Mouse (Mus musculus) limb, embryonic 11.5 days (tissue): ENCODE measurements at regions not wholly inside any gene's neighbourhood (a gene's known extent, or its start where the extent isn't known, plus 50 kb on each side); places are given as distances from the start of the nearest gene placed in this dataset.
"Not testable (repeated sequence)": the region's sequence is repeated elsewhere in the genome, so short reads cannot be mapped to it uniquely, and the experiment has no call there.

Source experiments
- ATAC-seq: fragments of 200-750 bp; cut with Nextera tagmentation; 2 replicates; pipeline ENCODE4 v1.8.0; 2017; ENCODE audit warnings: low read depth; ENCODE audit not compliant: insufficient number of reproducible peaks, low FRiP score, low TSS enrichment
- DNase-seq: peaks from one replicate; pipeline ENCODE4 v3.0.0-alpha.2; 2015; ENCODE audit warnings: low spot score
- H3K27ac ChIP-seq: fragments of 300-500 bp; sonication (generic); replicated peaks from 2 replicates; pipeline ENCODE4 v1.5.1; 2014; ENCODE audit warnings: low read depth, mild to moderate bottlenecking, low read length
- H3K27me3 ChIP-seq: fragments of 300-500 bp; sonication (generic); 2 replicates; pipeline ENCODE4 v1.6.1; 2014; ENCODE audit warnings: mild to moderate bottlenecking, low read length, mixed read lengths; ENCODE audit not compliant: control insufficient read depth, insufficient read depth
- H3K36me3 ChIP-seq: fragments of 300-500 bp; sonication (generic); 2 replicates; pipeline ENCODE4 v1.6.1; 2014; ENCODE audit warnings: mild to moderate bottlenecking, low read length, moderate library complexity, mixed read lengths; ENCODE audit not compliant: control insufficient read depth, insufficient read depth
- H3K4me1 ChIP-seq: fragments of 300-500 bp; sonication (generic); 2 replicates; pipeline ENCODE4 v1.6.1; 2014; ENCODE audit warnings: low read length, mixed read lengths; ENCODE audit not compliant: control insufficient read depth, insufficient read depth
- H3K4me2 ChIP-seq: fragments of 300-500 bp; sonication (generic); 2 replicates; pipeline ENCODE4 v1.6.1; 2014; ENCODE audit warnings: low read depth, mild to moderate bottlenecking, moderate library complexity; ENCODE audit not compliant: severe bottlenecking
- H3K4me3 ChIP-seq: fragments of 300-500 bp; sonication (generic); 2 replicates; pipeline ENCODE4 v1.5.1; 2014; ENCODE audit warnings: low read depth, low read length
- H3K9ac ChIP-seq: fragments of 300-500 bp; sonication (generic); 2 replicates; pipeline ENCODE4 v1.6.1; 2014; ENCODE audit warnings: mild to moderate bottlenecking, low read length
- H3K9me3 ChIP-seq: fragments of 300-500 bp; sonication (generic); 2 replicates; pipeline ENCODE4 v1.6.1; 2016; ENCODE audit warnings: low read length; ENCODE audit not compliant: control insufficient read depth
- WGBS: fragments of 180-500 bp; shearing (Covaris S2); extraction: QIAGEN DNeasy Blood & Tissue Kit; methylation state at CpG from one replicate; pipeline ENCODE4 v1.1.7; 2014; 5-methylcytosine and 5-hydroxymethylcytosine counted together

GRCm38 (mm10) chr13:52298362-52298761 is 232.7 kb downstream of the Diras2 start:
- DNase-seq (no peak), ATAC-seq (no peak)

GRCm38 (mm10) chr13:52305328-52305727 is 225.8 kb downstream of the Diras2 start:
- not testable (repeated sequence) for H3K36me3 ChIP-seq, H3K4me2 ChIP-seq, H3K4me3 ChIP-seq, DNase-seq, H3K9me3 ChIP-seq, H3K4me1 ChIP-seq, H3K27me3 ChIP-seq, H3K9ac ChIP-seq, ATAC-seq, H3K27ac ChIP-seq

More at GRCm38 (mm10) chr13:52298362-52298761, 232.7 kb downstream of the Diras2 start:
- Histone ChIP-seq H3K4me3 (no peak overlapping the region), H3K27me3 (no peaks in the 10 kb centered on the region), H3K4me2 (no peak overlapping the region), H3K9me3 (no peaks in the 10 kb centered on the region), H3K9ac (no peak overlapping the region), H3K36me3 (no peaks in the 10 kb centered on the region), H3K27ac (no peak overlapping the region), H3K4me1 (no peaks in the 10 kb centered on the region)
- 81% methylated on average over 5 of the region's 5 CpGs for WGBS

- DNase-seq = no peak
- 68% methylated on average over 9 of the region's 9 CpGs for WGBS
Observed at GRCm38 (mm10) chr13:52306783-52307440, 224.2 kb downstream of the Diras2 start.

GRCm38 (mm10) chr13:52310954-52311353 is 220.1 kb downstream of the Diras2 start:
- ATAC-seq (no peak), DNase-seq (no peak)
- no peaks in the 10 kb centered on the region for H3K9me3 ChIP-seq
- 53% methylated on average over 2 of the region's 2 CpGs for WGBS
- no peaks in the 10 kb centered on the region for H3K36me3 ChIP-seq
- no peak overlapping the region for H3K27ac ChIP-seq
- H3K4me3 ChIP-seq = no peak overlapping the region
- H3K4me1 ChIP-seq = no peaks in the 10 kb centered on the region
- H3K4me2 ChIP-seq = no peak overlapping the region
- H3K27me3 ChIP-seq = no peaks in the 10 kb centered on the region
- H3K9ac ChIP-seq = no peak overlapping the region

More at GRCm38 (mm10) chr13:52306783-52307440, 224.2 kb downstream of the Diras2 start:
- no peaks in the 10 kb centered on the region for H3K36me3 ChIP-seq
- no peak overlapping the region for H3K27ac ChIP-seq
- no peaks in the 10 kb centered on the region for H3K9me3 ChIP-seq
- no peak overlapping the region for H3K4me3 ChIP-seq
- no peak overlapping the region for H3K4me2 ChIP-seq
- H3K9ac ChIP-seq = no peak overlapping the region
- no peaks in the 10 kb centered on the region for H3K4me1 ChIP-seq
- ATAC-seq = no peak
- no peaks in the 10 kb centered on the region for H3K27me3 ChIP-seq

GRCm38 (mm10) chr13:52318276-52318675 is 212.8 kb downstream of the Diras2 start:
- H3K27me3 ChIP-seq = no peaks in the 10 kb centered on the region
- H3K9me3 ChIP-seq = no peaks in the 10 kb centered on the region
- H3K4me2 ChIP-seq = no peak overlapping the region
- WGBS = 97% methylated on average over 2 of the region's 2 CpGs
- ATAC-seq = no peak
- H3K27ac ChIP-seq = no peak overlapping the region
- no peaks in the 10 kb centered on the region for H3K4me1 ChIP-seq
- H3K36me3 ChIP-seq = no peaks in the 10 kb centered on the region
- H3K4me3 ChIP-seq = no peak overlapping the region
- no peak overlapping the region for H3K9ac ChIP-seq
- no peak for DNase-seq

- Histone ChIP-seq H3K9ac (no peak overlapping the region), H3K27ac (no peak overlapping the region), H3K36me3 (no peaks in the 10 kb centered on the region), H3K4me2 (no peak overlapping the region), H3K27me3 (no peaks in the 10 kb centered on the region), H3K4me3 (no peak overlapping the region), H3K4me1 (no peaks in the 10 kb centered on the region), H3K9me3 (no peaks in the 10 kb centered on the region)
- 80% methylated on average over 3 of the region's 3 CpGs for WGBS
- ATAC-seq = no peak
- no peak for DNase-seq
Observed at GRCm38 (mm10) chr13:52323691-52324090, 207.4 kb downstream of the Diras2 start.

- not testable (repeated sequence) for H3K36me3 ChIP-seq, H3K27me3 ChIP-seq, H3K9me3 ChIP-seq, DNase-seq, H3K9ac ChIP-seq, H3K27ac ChIP-seq, ATAC-seq, H3K4me2 ChIP-seq, H3K4me3 ChIP-seq, H3K4me1 ChIP-seq
- 81% methylated on average over 3 of the region's 3 CpGs for WGBS
Observed at GRCm38 (mm10) chr13:52324378-52324777, 206.7 kb downstream of the Diras2 start.

GRCm38 (mm10) chr13:52325647-52326046 is 205.4 kb downstream of the Diras2 start:
- H3K4me3 ChIP-seq, H3K36me3 ChIP-seq, DNase-seq, H3K4me1 ChIP-seq, ATAC-seq, H3K9me3 ChIP-seq, H3K27ac ChIP-seq, H3K27me3 ChIP-seq, H3K4me2 ChIP-seq, H3K9ac ChIP-seq: not testable (repeated sequence)
- 88% methylated on average over 6 of the region's 6 CpGs for WGBS

GRCm38 (mm10) chr13:52327734-52328133 is 203.3 kb downstream of the Diras2 start:
- no peaks in the 10 kb centered on the region for H3K27me3 ChIP-seq
- 94% methylated on average over 9 of the region's 9 CpGs for WGBS
- H3K36me3 ChIP-seq = no peaks in the 10 kb centered on the region
- H3K9me3 ChIP-seq = no peaks in the 10 kb centered on the region
- no peak overlapping the region for H3K4me3 ChIP-seq
- no peaks in the 10 kb centered on the region for H3K4me1 ChIP-seq
- no peak overlapping the region for H3K9ac ChIP-seq
- ATAC-seq (no peak), DNase-seq (no peak)
- no peak overlapping the region for H3K27ac ChIP-seq
- H3K4me2 ChIP-seq = no peak overlapping the region
